Mouse (Mus musculus): ENCODE measurements around the gene Magi2.
A peak's percentile ranks its signal among the peaks of the same experiment; 100 is the strongest.
"Not testable (repeated sequence)": the region's sequence is repeated elsewhere in the genome, so short reads cannot be mapped to it uniquely, and the experiment has no call there.

The Magi2 gene

GRCm38 (mm10) chr5:19462541-19462940, 235.7 kb downstream of the Magi2 start:
- DNase-seq (ENCODE audit: low spot score), result no peak

- no peak for DNase-seq (ENCODE audit: low spot score)
These were observed 238.5 kb downstream of the Magi2 start for GRCm38 (mm10) chr5:19465383-19465782.

- no peak for DNase-seq (ENCODE audit: low spot score)
These were observed 246.1 kb downstream of the Magi2 start for GRCm38 (mm10) chr5:19472851-19473439.

- DNase-seq (ENCODE audit: low spot score), result no peak
These were observed 256.1 kb downstream of the Magi2 start for GRCm38 (mm10) chr5:19482981-19483380.

- DNase-seq (ENCODE audit: low spot score), result no peak
These were observed 261.1 kb downstream of the Magi2 start for GRCm38 (mm10) chr5:19487947-19488346.

GRCm38 (mm10) chr5:19501005-19501404, 274.2 kb downstream of the Magi2 start:
- DNase-seq (ENCODE audit: low spot score), result no peak

- DNase-seq (ENCODE audit: low spot score), result peak; percentile 45
These were observed 295.3 kb downstream of the Magi2 start for GRCm38 (mm10) chr5:19522168-19522567.

GRCm38 (mm10) chr5:19539348-19539747, 312.5 kb downstream of the Magi2 start:
- DNase-seq (ENCODE audit: low spot score), result no peak

- no peak for DNase-seq (ENCODE audit: low spot score)
These were observed 319.6 kb downstream of the Magi2 start for GRCm38 (mm10) chr5:19546424-19546823.

- no peak for DNase-seq (ENCODE audit: low spot score)
These were observed 320.1 kb downstream of the Magi2 start for GRCm38 (mm10) chr5:19546900-19547299.

GRCm38 (mm10) chr5:19553510-19553909, 326.7 kb downstream of the Magi2 start:
- no peak for DNase-seq (ENCODE audit: low spot score)

- DNase-seq (ENCODE audit: low spot score), result no peak
These were observed 338.8 kb downstream of the Magi2 start for GRCm38 (mm10) chr5:19565636-19566035.

GRCm38 (mm10) chr5:19566136-19566535, 339.3 kb downstream of the Magi2 start:
- DNase-seq (ENCODE audit: low spot score), result not testable (repeated sequence)

- DNase-seq (ENCODE audit: low spot score), result no peak
These were observed 380.9 kb downstream of the Magi2 start for GRCm38 (mm10) chr5:19607700-19608099.

- no peak for DNase-seq (ENCODE audit: low spot score)
These were observed 385.0 kb downstream of the Magi2 start for GRCm38 (mm10) chr5:19611788-19612187.

- no peak for DNase-seq (ENCODE audit: low spot score)
These were observed 394.8 kb downstream of the Magi2 start for GRCm38 (mm10) chr5:19621678-19622077.

GRCm38 (mm10) chr5:19633976-19634375, 407.1 kb downstream of the Magi2 start:
- DNase-seq (ENCODE audit: low spot score), result no peak

- DNase-seq (ENCODE audit: low spot score), result no peak
These were observed 411.0 kb downstream of the Magi2 start for GRCm38 (mm10) chr5:19637789-19638188.

GRCm38 (mm10) chr5:19655986-19656385, 429.1 kb downstream of the Magi2 start:
- DNase-seq (ENCODE audit: low spot score), result no peak

- DNase-seq (ENCODE audit: low spot score), result no peak
These were observed 439.6 kb downstream of the Magi2 start for GRCm38 (mm10) chr5:19666416-19666815.

- DNase-seq (ENCODE audit: low spot score), result no peak
These were observed 490.5 kb downstream of the Magi2 start for GRCm38 (mm10) chr5:19717296-19717695.

- DNase-seq (ENCODE audit: low spot score), result no peak
These were observed 499.4 kb downstream of the Magi2 start for GRCm38 (mm10) chr5:19726277-19726676.

GRCm38 (mm10) chr5:19745376-19745775, 518.5 kb downstream of the Magi2 start:
- no peak for DNase-seq (ENCODE audit: low spot score)

GRCm38 (mm10) chr5:19745916-19746315, 519.1 kb downstream of the Magi2 start:
- no peak for DNase-seq (ENCODE audit: low spot score)
